Mouse (Mus musculus) spleen, postnatal 10 days (tissue): ENCODE results near the gene Ajm1.

Source experiments
- DNase-seq, 2 experiments: peaks; one replicate each; pipeline ENCODE4 v3.0.0; 2021 to 2022; ENCODE audit warnings: low spot score in 2 of 2

Ajm1 gene

GRCm38 (mm10) chr2:25584152-25584551 lies 2.6 kb upstream of the Ajm1 start:
- DNase-seq, result no peak

- no peak for DNase-seq
These were observed 2.0 kb upstream of the Ajm1 start for GRCm38 (mm10) chr2:25583571-25583970.

- DNase-seq, result no peak
These were observed 1.5 kb upstream of the Ajm1 start for GRCm38 (mm10) chr2:25583120-25583481.

- DNase-seq, result no peak
These were observed 1.0 kb upstream of the Ajm1 start for GRCm38 (mm10) chr2:25582466-25583119.

GRCm38 (mm10) chr2:25581901-25582301 lies 344 bp upstream of the Ajm1 start:
- DNase-seq, result no peak

- DNase-seq, result no peak
These were observed 896 bp downstream of the Ajm1 start for GRCm38 (mm10) chr2:25580621-25581101.

- DNase-seq, result peak; percentile 39 to 68
These were observed 1.7 kb downstream of the Ajm1 start for GRCm38 (mm10) chr2:25579737-25580460.

GRCm38 (mm10) chr2:25578796-25579736 lies 2.5 kb downstream of the Ajm1 start:
- DNase-seq, result peak; percentile 27 to 33

GRCm38 (mm10) chr2:25577951-25578795 lies 3.4 kb downstream of the Ajm1 start:
- peak; percentile 18 to 44 for DNase-seq

- DNase-seq, result no peak
These were observed 4.3 kb downstream of the Ajm1 start for GRCm38 (mm10) chr2:25576965-25577891.

- DNase-seq, result no peak
These were observed 5.3 kb downstream of the Ajm1 start for GRCm38 (mm10) chr2:25576028-25576850.

- peak; percentile 23 to 62 for DNase-seq
These were observed 6.0 kb downstream of the Ajm1 start for GRCm38 (mm10) chr2:25575432-25576027.

- peak; percentile 86 to 95 for DNase-seq
These were observed 6.8 kb downstream of the Ajm1 start, which contains the start of the genes Mamdc4 and Phpt1 for GRCm38 (mm10) chr2:25574579-25575431. Gene Mamdc4, minus strand, starts transcription at chr2:25574845. Gene Phpt1, minus strand, starts transcription at chr2:25575224.

GRCm38 (mm10) chr2:25574136-25574535 lies 7.4 kb downstream of the Ajm1 start:
- DNase-seq, result no peak

GRCm38 (mm10) chr2:25573068-25573467 lies 8.5 kb downstream of the Ajm1 start:
- no peak for DNase-seq

GRCm38 (mm10) chr2:25571221-25571620 lies 10.3 kb downstream of the Ajm1 start:
- no peak for DNase-seq

GRCm38 (mm10) chr2:25569323-25569722 lies 12.2 kb downstream of the Ajm1 start:
- DNase-seq, result no peak
